Mouse (Mus musculus): ENCODE measurements around the gene Lctl. TPM values are rescaled to one million over a fixed set of nuclear protein-coding genes. Genes with fewer than 3 reads are reported as not detected.

Lctl gene
- polyA plus RNA-seq (2014; fragmentation: Illumina TruSeq; extraction: RNeasy Lipid Tissue Mini Kit (QIAGEN cat#74804); ENCODE audit: low read depth, low replicate concordance): 1.0 TPM

GRCm38 (mm10) chr9:64116876-64117275 is at the start of gene Lctl:
TSS of gene Lctl (plus strand) at chr9:64117147.

DNA sequence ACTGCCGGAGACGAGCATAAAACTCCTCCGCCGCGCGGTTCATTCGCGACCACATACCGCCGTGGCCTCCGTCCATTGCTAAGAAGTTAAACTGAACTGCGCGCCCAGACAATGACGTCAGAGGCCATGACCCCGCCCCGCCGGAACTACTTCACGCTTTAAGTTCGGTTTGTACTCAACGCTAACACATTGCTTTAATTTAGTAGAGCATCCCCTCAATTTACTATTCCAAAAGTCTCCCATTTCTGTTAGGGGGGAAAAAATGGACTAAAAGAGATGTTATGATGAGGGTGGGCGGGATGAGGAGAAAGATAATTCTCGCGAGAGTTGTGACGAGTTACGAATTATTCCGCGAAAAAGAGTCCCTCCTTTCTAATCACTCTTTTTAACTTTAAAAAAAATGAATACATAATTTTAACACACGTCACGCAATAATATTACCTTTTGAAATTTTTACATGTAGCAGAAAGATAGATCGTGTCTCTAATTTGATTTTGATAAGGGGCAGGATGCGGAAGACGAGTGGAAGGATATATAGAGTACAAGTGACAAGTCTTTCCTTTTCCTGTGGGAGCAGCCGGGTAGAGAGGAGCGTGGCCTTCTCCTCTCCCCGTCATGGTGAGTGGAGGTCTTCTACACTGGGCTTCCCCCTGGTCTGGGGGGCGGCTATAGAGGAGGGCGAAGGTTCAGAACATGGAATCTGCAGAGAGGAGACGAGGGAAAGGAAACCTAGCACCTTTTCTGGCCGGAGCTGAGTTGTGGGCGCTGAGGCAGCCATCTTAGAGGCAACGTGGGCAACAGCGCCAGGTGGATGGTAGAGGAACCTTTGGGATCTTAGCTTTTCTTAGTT is 56.1 kb downstream of the Lctl start, which contains the start of the genes Zwilch and Rpl4:
Zwilch (minus strand) TSS at position 289 of the 850 bp plus-strand sequence.
Rpl4 (plus strand) TSS at position 560 of the 850 bp plus-strand sequence.

GRCm38 (mm10) chr9:64178974-64179646 is 62.2 kb downstream of the Lctl start, which contains the start of gene Snapc5:
TSS of gene Snapc5 (plus strand) at chr9:64179274.

Other genes with a start within 250 kb of the Lctl start
- 2.6 TPM for gene Smad6, start 95.1 kb upstream of the Lctl start, polyA plus RNA-seq (2014; fragmentation: Illumina TruSeq; extraction: RNeasy Lipid Tissue Mini Kit (QIAGEN cat#74804); ENCODE audit: low read depth, low replicate concordance)
- 5.8 TPM for gene Zwilch, start 56.0 kb downstream of the Lctl start, polyA plus RNA-seq (2014; fragmentation: Illumina TruSeq; extraction: RNeasy Lipid Tissue Mini Kit (QIAGEN cat#74804); ENCODE audit: low read depth, low replicate concordance)
- gene Rpl4, start 56.2 kb downstream of the Lctl start, polyA plus RNA-seq (2014; fragmentation: Illumina TruSeq; extraction: RNeasy Lipid Tissue Mini Kit (QIAGEN cat#74804); ENCODE audit: low read depth, low replicate concordance): 475 TPM
- 71.6 TPM for gene Snapc5, start 62.1 kb downstream of the Lctl start, polyA plus RNA-seq (2014; fragmentation: Illumina TruSeq; extraction: RNeasy Lipid Tissue Mini Kit (QIAGEN cat#74804); ENCODE audit: low read depth, low replicate concordance)
- gene Uchl4, start 118.1 kb downstream of the Lctl start, polyA plus RNA-seq (2014; fragmentation: Illumina TruSeq; extraction: RNeasy Lipid Tissue Mini Kit (QIAGEN cat#74804); ENCODE audit: low read depth, low replicate concordance): not detected
- 65.7 TPM for gene Map2k1, start 136.5 kb downstream of the Lctl start, polyA plus RNA-seq (2014; fragmentation: Illumina TruSeq; extraction: RNeasy Lipid Tissue Mini Kit (QIAGEN cat#74804); ENCODE audit: low read depth, low replicate concordance)
- 65.4 TPM for gene Tipin, start 164.4 kb downstream of the Lctl start, polyA plus RNA-seq (2014; fragmentation: Illumina TruSeq; extraction: RNeasy Lipid Tissue Mini Kit (QIAGEN cat#74804); ENCODE audit: low read depth, low replicate concordance)
- gene Dis3l, start 224.1 kb downstream of the Lctl start, polyA plus RNA-seq (2014; fragmentation: Illumina TruSeq; extraction: RNeasy Lipid Tissue Mini Kit (QIAGEN cat#74804); ENCODE audit: low read depth, low replicate concordance): 19.4 TPM

Data from adrenal gland, adult 10 weeks (tissue).